Mouse (Mus musculus) CH12.LX (cell line): Measurements from ENCODE around the gene Chic2.

Experiments used
- CHD2 ChIP-seq: IDR thresholded peaks from 2 replicates; pipeline ENCODE4 v1.6.1; 2011; ENCODE audit warnings: low read length, improper control_type of control experiment
- CTCF ChIP-seq, 2 experiments: IDR thresholded peaks in 1 of 2; conservative IDR thresholded peaks in 1 of 2; 2 replicates each; pipeline ENCODE4 v1.5.1; 2011 to 2012; ENCODE audit warnings: low read depth in 2 of 2, low read length in 2 of 2, improper control_type of control experiment in 1 of 2, inconsistent platforms in 1 of 2, mild to moderate bottlenecking in 1 of 2, moderate library complexity in 1 of 2
- EP300 ChIP-seq: IDR thresholded peaks from 2 replicates; pipeline ENCODE4 v1.6.1; 2011; ENCODE audit warnings: low read length, improper control_type of control experiment
- JUND ChIP-seq: conservative IDR thresholded peaks from 2 replicates; pipeline ENCODE4 v1.6.1; 2011; ENCODE audit warnings: low read depth, low read length, improper control_type of control experiment
- MAFK ChIP-seq: IDR thresholded peaks from 2 replicates; pipeline ENCODE4 v1.6.1; 2011; ENCODE audit warnings: low read length, improper control_type of control experiment; ENCODE audit not compliant: insufficient replicate concordance
- MAX ChIP-seq: IDR thresholded peaks from 2 replicates; pipeline ENCODE4 v1.6.1; 2011; ENCODE audit warnings: low read length, improper control_type of control experiment
- MAZ ChIP-seq: IDR thresholded peaks from 2 replicates; pipeline ENCODE4 v1.6.1; 2012; ENCODE audit warnings: low read depth, mild to moderate bottlenecking, inconsistent platforms, low read length, improper control_type of control experiment, moderate library complexity
- MYC ChIP-seq: IDR thresholded peaks from 2 replicates; pipeline ENCODE4 v1.6.1; 2011; ENCODE audit warnings: low read depth, mild to moderate bottlenecking, improper control_type of control experiment, low read length
- POLR2A ChIP-seq: IDR thresholded peaks from 2 replicates; pipeline ENCODE4 v1.6.1; 2011; ENCODE audit warnings: low read depth, mild to moderate bottlenecking, improper control_type of control experiment, low read length
- SIN3A ChIP-seq: IDR thresholded peaks from 2 replicates; pipeline ENCODE4 v1.6.1; 2012; ENCODE audit warnings: low read length, improper control_type of control experiment, inconsistent platforms
- TCF12 ChIP-seq: IDR thresholded peaks from 2 replicates; pipeline ENCODE4 v1.6.1; 2014; ENCODE audit warnings: low read depth, mild to moderate bottlenecking, inconsistent platforms, low read length, improper control_type of control experiment
- USF1 ChIP-seq: IDR thresholded peaks from 2 replicates; pipeline ENCODE4 v1.6.1; 2014; ENCODE audit warnings: low read depth, mild to moderate bottlenecking, inconsistent platforms, low read length, improper control_type of control experiment
- ZKSCAN1 ChIP-seq: IDR thresholded peaks from 2 replicates; pipeline ENCODE4 v1.6.1; 2012; ENCODE audit warnings: low read depth, inconsistent platforms, low read length, improper control_type of control experiment, borderline replicate concordance
- ZMIZ1 ChIP-seq: IDR thresholded peaks from 2 replicates; pipeline ENCODE4 v1.6.1; 2012; ENCODE audit warnings: low read depth, mild to moderate bottlenecking, inconsistent platforms, low read length, improper control_type of control experiment

DNA sequence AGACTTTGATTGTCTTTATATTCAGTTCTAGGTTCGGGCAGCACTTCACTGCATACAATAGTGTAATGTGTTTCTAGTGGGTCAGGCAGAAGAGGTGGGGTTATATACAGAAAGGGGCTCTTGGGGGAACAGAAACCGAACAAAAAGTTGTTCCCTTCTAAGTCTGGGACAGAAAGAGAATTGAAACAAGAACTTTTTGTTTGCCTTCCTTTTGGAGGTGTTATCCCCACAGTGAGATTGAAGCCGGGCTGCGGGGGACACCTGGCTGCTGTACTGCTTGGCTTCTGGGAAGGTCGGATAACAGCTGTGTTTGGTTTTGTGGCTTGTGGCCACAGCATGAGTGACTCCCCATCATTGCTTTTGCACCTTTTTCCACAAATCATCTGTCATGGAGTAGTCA, 93.2 kb downstream of the Chic2 start:
- no peak for TF ChIP-seq USF1
- no peak for TF ChIP-seq POLR2A
- 0 out of 2 replicates have a peak, but pooled peaks have one; percentile 5 for TF ChIP-seq TCF12
- TF ChIP-seq ZMIZ1 = no peak
- no peak for TF ChIP-seq CTCF (conservative IDR thresholded peaks at IDR 0.05 in 1 of 2, IDR thresholded peaks at IDR 0.05 in 1 of 2; ENCODE audit: low read depth in 2 of 2, low read length in 2 of 2)
- no peak for TF ChIP-seq MAZ
- TF ChIP-seq CHD2 = no peak
- TF ChIP-seq ZKSCAN1 = no peak
- no peak for TF ChIP-seq SIN3A
- TF ChIP-seq MYC = no peak
- no peak for TF ChIP-seq EP300
- no peak for TF ChIP-seq MAFK
- no peak for TF ChIP-seq JUND
- TF ChIP-seq MAX = no peak
